In the genomic region with DNA sequence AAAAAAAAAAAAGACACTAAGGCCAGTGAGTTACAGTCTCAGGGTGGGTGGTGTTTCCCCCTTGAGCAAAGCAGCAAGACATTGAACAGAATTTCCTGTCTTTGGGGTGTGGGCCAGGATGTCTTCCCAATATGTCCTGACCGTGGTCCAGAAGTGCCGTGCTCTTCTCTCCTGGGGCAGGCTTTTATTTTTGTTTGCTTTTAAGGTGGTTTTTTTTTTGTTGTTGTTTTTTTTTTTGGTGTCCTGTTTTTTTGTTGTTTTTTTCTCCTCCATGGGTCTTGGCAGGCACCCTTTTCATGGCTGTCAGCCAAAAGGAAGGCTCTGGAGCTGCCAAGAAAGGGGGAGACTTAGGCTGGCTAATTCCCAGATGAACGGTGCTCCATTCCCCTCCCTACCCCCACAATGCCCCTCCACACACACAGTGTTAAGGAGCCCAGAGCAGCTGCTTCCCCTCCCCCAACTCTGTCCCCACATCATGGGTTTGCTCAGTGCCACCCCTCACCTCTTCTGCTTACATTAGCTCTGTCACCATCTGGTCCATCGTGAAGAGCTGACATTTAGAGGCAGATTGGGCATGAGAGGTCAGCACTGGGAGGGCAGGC, we compare ENCODE assay signal across 9 mouse cellular contexts. TPM values are rescaled to one million over a fixed set of nuclear protein-coding genes. Genes with fewer than 3 reads are reported as not detected.
DNase-seq lines count a peak whose midpoint lies in the region; ATAC-seq and TF ChIP-seq lines count a peak whose summit lies in the region.
"Had no signal": no experiment of that assay in that cellular context is flagged by ENCODE, and none has a peak within 500 bp of the region (broad histone marks: within the 10 kb centered on the region; RNA-seq: fewer than 3 reads in every experiment).

No protein-coding gene starts in this region.

- 0 out of 2 replicates have a peak, but pooled peaks have one; percentile 23 for TF ChIP-seq POLR2A in heart, adult 2 months (IDR thresholded peaks at IDR 0.05; ENCODE audit: insufficient read depth, low read depth, low read length)

- peak; percentile 91 for TF ChIP-seq EP300 in heart, adult 2 months (IDR thresholded peaks at IDR 0.05; ENCODE audit: insufficient read depth, low read depth, low read length)

- H3K27me3 ChIP-seq in heart, adult 2 months (ENCODE audit: control insufficient read depth, insufficient read depth, low read length), result no peaks in the 10 kb centered on the region
- no peaks in the 10 kb centered on the region for H3K27me3 ChIP-seq in hindbrain, embryonic 15.5 days
- H3K27me3 ChIP-seq in intestine, postnatal 0 days (replicated peaks; ENCODE audit: control insufficient read depth, insufficient read depth, low read length), result no peaks in the 10 kb centered on the region

- H3K36me3 ChIP-seq in heart, adult 2 months (ENCODE audit: control insufficient read depth, insufficient read depth, low read length), result peaks cover 43% of the 10 kb centered on the region
- H3K36me3 ChIP-seq in hindbrain, embryonic 15.5 days, result peaks cover 34% of the 10 kb centered on the region
- H3K36me3 ChIP-seq in intestine, postnatal 0 days (ENCODE audit: control insufficient read depth, insufficient read depth), result peaks cover 54% of the 10 kb centered on the region

- 0 out of 2 replicates have a peak overlapping the region, but pooled peaks have one; percentile 20 for H3K4me3 ChIP-seq in heart, adult 2 months
- H3K4me3 ChIP-seq in hindbrain, embryonic 15.5 days, result no peak overlapping the region
- no peak overlapping the region for H3K4me3 ChIP-seq in intestine, postnatal 0 days (ENCODE audit: low read depth, low read length)

- ATAC-seq in hindbrain, embryonic 15.5 days (ENCODE audit: low FRiP score, low read depth), result peak; percentile 81
- no peak for ATAC-seq in intestine, postnatal 0 days

- WGBS in heart, adult 2 months, result 7% methylated on average over 4 of the region's 4 CpGs
- WGBS in hindbrain, embryonic 15.5 days, result 37% methylated on average over 4 of the region's 4 CpGs
- WGBS in intestine, postnatal 0 days, result 66% methylated on average over 4 of the region's 4 CpGs

- H3K79me2 ChIP-seq in heart, adult 2 months (replicated peaks; ENCODE audit: control insufficient read depth, insufficient read depth, low read length), result peaks cover 2% of the 10 kb centered on the region

- TF ChIP-seq CTCF in heart, adult 2 months (IDR thresholded peaks at IDR 0.05), result no peak
- no peak for TF ChIP-seq CTCF in intestine, postnatal 0 days (IDR thresholded peaks at IDR 0.05; ENCODE audit: low read depth)

- peak; percentile 76 to 78 for DNase-seq in heart, adult 2 months
- no peak for DNase-seq in heart, adult 8-10 months (ENCODE audit: low spot score)
- DNase-seq in NIH3T3 (ENCODE audit: low read depth), result peak; percentile 67
- DNase-seq in cerebellum, postnatal 14 days, result peak; percentile 91 to 92
- peak; percentile 45 to 73 for DNase-seq in lung, postnatal 4 days
- DNase-seq in urinary bladder, postnatal 10 days (ENCODE audit: low spot score), result no peak

- no peaks in the 10 kb centered on the region for H3K9me3 ChIP-seq in hindbrain, embryonic 15.5 days
- H3K9me3 ChIP-seq in intestine, postnatal 0 days (ENCODE audit: control insufficient read depth), result no peaks in the 10 kb centered on the region
- H3K9me3 ChIP-seq: G1E had no signal

- peak overlapping the region; percentile 97 for H3K27ac ChIP-seq in heart, adult 2 months
- peak overlapping the region; percentile 37; the same call in 1 of the 2 replicates for H3K27ac ChIP-seq in hindbrain, embryonic 15.5 days (replicated peaks)
- no peak overlapping the region for H3K27ac ChIP-seq in intestine, postnatal 0 days (ENCODE audit: low read depth, low read length)

- intact Hi-C loops in heart, adult 2 months (cut with DNase I), result no loop called here

- H3K9ac ChIP-seq in heart, adult 2 months (ENCODE audit: low read depth, low read length), result no peak overlapping the region
- no peak overlapping the region for H3K9ac ChIP-seq in hindbrain, embryonic 15.5 days
- H3K9ac ChIP-seq in intestine, postnatal 0 days (ENCODE audit: low read depth, low read length), result no peak overlapping the region

- peaks cover 64% of the 10 kb centered on the region for H3K4me1 ChIP-seq in heart, adult 2 months (ENCODE audit: control insufficient read depth, insufficient read depth, low read length)
- peaks cover 55% of the 10 kb centered on the region for H3K4me1 ChIP-seq in hindbrain, embryonic 15.5 days (replicated peaks)
- 0 out of 2 replicates have a peak, but pooled peaks cover 12% of the 10 kb centered on the region for H3K4me1 ChIP-seq in intestine, postnatal 0 days (replicated peaks; ENCODE audit: control insufficient read depth, insufficient read depth, low read length)

- H3K4me2 ChIP-seq in hindbrain, embryonic 15.5 days, result no peak overlapping the region
- no peak overlapping the region for H3K4me2 ChIP-seq in intestine, postnatal 0 days (replicated peaks; ENCODE audit: low read depth)

RNA-seq across cellular contexts. Expression of a gene that starts 3.1 kb away (rescaled TPM):
- 100 to 1,000 TPM; 112 to 148 TPM for total RNA-seq in heart, adult 2 months (2021)
- polyA plus RNA-seq in heart, adult 2 months (2012; rRNA removed), result 108 and 180 TPM in 2 replicates
- total RNA-seq in heart, adult 8-10 months (2022), result 100 to 1,000 TPM in 3 of 4 experiments, 10 to 100 TPM in 1; 97.7 to 135 (median 112) TPM
- 6.0 and 6.2 TPM in 2 replicates for polyA plus RNA-seq in hindbrain, embryonic 15.5 days (2015; fragmentation: Nextera tagmentation; extraction: Ambion mirVana)
- 3.1 and 3.7 TPM in 2 replicates for polyA plus RNA-seq in intestine, postnatal 0 days (2015; fragmentation: Nextera tagmentation; extraction: Ambion mirVana)

RNA-seq across cellular contexts. Expression of a gene that starts 17.9 kb away (rescaled TPM):
- total RNA-seq in heart, adult 2 months (2021), result 1 to 10 TPM; 2.6 to 6.3 TPM
- polyA plus RNA-seq in heart, adult 2 months (2012; rRNA removed), result not detected in 2 replicates
- total RNA-seq in heart, adult 8-10 months (2022), result 1 to 10 TPM in 2 of 4 experiments, not detected in 2; 1.3 to 3.7 TPM
- polyA plus RNA-seq in hindbrain, embryonic 15.5 days (2015; fragmentation: Nextera tagmentation; extraction: Ambion mirVana), result not detected in 2 replicates
- not detected in 2 replicates for polyA plus RNA-seq in intestine, postnatal 0 days (2015; fragmentation: Nextera tagmentation; extraction: Ambion mirVana)
- total RNA-seq: G1E had no signal
- polyA plus RNA-seq: G1E had no signal

RNA-seq across cellular contexts. Expression of a gene that starts 22.6 kb away (rescaled TPM):
- total RNA-seq in heart, adult 2 months (2021), result 1 to 10 TPM; 4.6 to 6.0 TPM
- polyA plus RNA-seq in heart, adult 2 months (2012; rRNA removed), result 7.6 and 14.7 TPM in 2 replicates
- 1 to 10 TPM; 1.8 to 6.1 (median 3.6) TPM for total RNA-seq in heart, adult 8-10 months (2022)
- 0.18 and 0.26 TPM in 2 replicates for polyA plus RNA-seq in hindbrain, embryonic 15.5 days (2015; fragmentation: Nextera tagmentation; extraction: Ambion mirVana)
- 0.03 and 0.04 TPM in 2 replicates for polyA plus RNA-seq in intestine, postnatal 0 days (2015; fragmentation: Nextera tagmentation; extraction: Ambion mirVana)

RNA-seq across cellular contexts. Expression of a gene that starts 23.2 kb away (rescaled TPM):
- total RNA-seq in heart, adult 2 months (2021), result 10 to 100 TPM; 21.6 to 25.3 TPM
- polyA plus RNA-seq in heart, adult 2 months (2012; rRNA removed), result 23.9 and 35.1 TPM in 2 replicates
- 10 to 100 TPM; 20.8 to 25.2 (median 24.1) TPM for total RNA-seq in heart, adult 8-10 months (2022)
- polyA plus RNA-seq in hindbrain, embryonic 15.5 days (2015; fragmentation: Nextera tagmentation; extraction: Ambion mirVana), result 39.1 and 39.7 TPM in 2 replicates
- 23.7 and 24.7 TPM in 2 replicates for polyA plus RNA-seq in intestine, postnatal 0 days (2015; fragmentation: Nextera tagmentation; extraction: Ambion mirVana)

RNA-seq across cellular contexts. Expression of a gene that starts 23.3 kb away (rescaled TPM):
- total RNA-seq in heart, adult 2 months (2021), result 10 to 100 TPM; 15.3 to 16.9 TPM
- polyA plus RNA-seq in heart, adult 2 months (2012; rRNA removed), result 15.3 and 18.4 TPM in 2 replicates
- 10 to 100 TPM; 15.3 to 19.8 (median 16.4) TPM for total RNA-seq in heart, adult 8-10 months (2022)
- 15.7 and 20.9 TPM in 2 replicates for polyA plus RNA-seq in hindbrain, embryonic 15.5 days (2015; fragmentation: Nextera tagmentation; extraction: Ambion mirVana)
- polyA plus RNA-seq in intestine, postnatal 0 days (2015; fragmentation: Nextera tagmentation; extraction: Ambion mirVana), result 7.1 and 9.1 TPM in 2 replicates

Comparison
In these comparisons a context has a peak if more than half of its experiments do, and no peak if none do; other contexts are left out.
1. DNase-seq: peak in heart, adult 2 months (2 of 2), NIH3T3 (single experiment), cerebellum, postnatal 14 days (2 of 2) and lung, postnatal 4 days (2 of 2); none in heart, adult 8-10 months (single experiment) and urinary bladder, postnatal 10 days (single experiment).
2. RNA of a gene that starts 3.1 kb away (polyA plus RNA-seq): 108 to 180 TPM in heart, adult 2 months; 6.0 to 6.2 TPM in hindbrain, embryonic 15.5 days and 3.1 to 3.7 TPM in intestine, postnatal 0 days; every median in the first group is over 10 times any median in the second.